Mouse (Mus musculus) myocyte (in vitro differentiated cells): ENCODE results near the gene Cep104. TPM values are rescaled to one million over a fixed set of nuclear protein-coding genes. Genes with fewer than 3 reads are reported as not detected.

ENCODE experiments used
- H3K27me3 ChIP-seq: one replicate; pipeline ENCODE4 v1.6.1; 2011; ENCODE audit not compliant: control insufficient read depth, insufficient read depth, insufficient read length
- H3K36me3 ChIP-seq: one replicate; pipeline ENCODE4 v1.6.1; 2011; ENCODE audit not compliant: control insufficient read depth, insufficient read depth
- H3K4me2 ChIP-seq: one replicate; pipeline ENCODE4 v1.6.1; 2011; ENCODE audit warnings: low read depth, control low read depth
- H3K4me3 ChIP-seq: one replicate; pipeline ENCODE4 v1.5.1; 2011; ENCODE audit warnings: mild to moderate bottlenecking, control low read depth, moderate library complexity
- H3K79me2 ChIP-seq: one replicate; pipeline ENCODE4 v1.6.1; 2011; ENCODE audit not compliant: control insufficient read depth, insufficient read depth
- H3ac ChIP-seq: one replicate; pipeline ENCODE4 v1.6.1; 2011; ENCODE audit not compliant: control insufficient read depth, insufficient read length
- CEBPB ChIP-seq: IDR thresholded peaks from 2 replicates; pipeline ENCODE4 v1.6.1; 2011; ENCODE audit warnings: mild to moderate bottlenecking, moderate library complexity; ENCODE audit not compliant: poor library complexity, insufficient read depth, severe bottlenecking
- E2F4 ChIP-seq: IDR thresholded peaks from one replicate; pipeline ENCODE4 v1.6.1; 2011; ENCODE audit warnings: mild to moderate bottlenecking, control low read depth, moderate library complexity; ENCODE audit not compliant: insufficient read depth
- MAX ChIP-seq: IDR thresholded peaks from one replicate; pipeline ENCODE4 v1.6.1; 2011; ENCODE audit warnings: low read depth, mild to moderate bottlenecking, control low read depth
- MYOD1 ChIP-seq, 3 experiments: IDR thresholded peaks; one replicate each; pipeline ENCODE4 v1.6.1; 2011; ENCODE audit warnings: control low read depth in 2 of 3, low read depth in 2 of 3, mild to moderate bottlenecking in 2 of 3, moderate library complexity in 1 of 3; ENCODE audit not compliant: insufficient read length in 2 of 3, control insufficient read depth in 1 of 3
- MYOG ChIP-seq, 3 experiments: IDR thresholded peaks; one replicate each; pipeline ENCODE4 v1.6.1; 2011; ENCODE audit warnings: control low read depth in 2 of 3, low read depth in 2 of 3, mild to moderate bottlenecking in 2 of 3; ENCODE audit not compliant: insufficient read length in 2 of 3, control insufficient read depth in 1 of 3, insufficient read depth in 1 of 3
- POLR2A ChIP-seq: IDR thresholded peaks from one replicate; pipeline ENCODE4 v1.6.1; 2011; ENCODE audit warnings: low read depth, mild to moderate bottlenecking, control low read depth, moderate library complexity; ENCODE audit not compliant: insufficient read length
- POLR2AphosphoS2 ChIP-seq: IDR thresholded peaks from one replicate; pipeline ENCODE4 v1.6.1; 2011; ENCODE audit warnings: low read depth, control low read depth; ENCODE audit not compliant: insufficient read length
- REST ChIP-seq: IDR thresholded peaks from one replicate; pipeline ENCODE4 v1.6.1; 2011; ENCODE audit warnings: mild to moderate bottlenecking, control low read depth, moderate library complexity; ENCODE audit not compliant: insufficient read depth, insufficient read length
- SRF ChIP-seq: IDR thresholded peaks from one replicate; pipeline ENCODE4 v1.6.1; 2011; ENCODE audit warnings: low read depth; ENCODE audit not compliant: control insufficient read depth, insufficient read length
- TCF12 ChIP-seq: IDR thresholded peaks from one replicate; pipeline ENCODE4 v1.6.1; 2011; ENCODE audit warnings: mild to moderate bottlenecking, control low read depth; ENCODE audit not compliant: poor library complexity, insufficient read depth, severe bottlenecking
- TCF3 ChIP-seq: IDR thresholded peaks from one replicate; pipeline ENCODE4 v1.6.1; 2011; ENCODE audit warnings: low read depth, control low read depth; ENCODE audit not compliant: insufficient read length
- USF1 ChIP-seq: IDR thresholded peaks from one replicate; pipeline ENCODE4 v1.6.1; 2011; ENCODE audit warnings: low read depth, mild to moderate bottlenecking, control low read depth, moderate library complexity
- polyA plus RNA-seq: library from polyadenylated mRNA; unstranded; fragments of >200 nt; fragmentation: generic; extraction: Trizol; gene quantifications from one replicate; pipeline ENCODE4 v1.2.1, GENCODE M21; 2012; ENCODE audit warnings: missing spikeins

Gene Cep104
- polyA plus RNA-seq, 1 experiment, result 21.7 TPM

- TF ChIP-seq MYOG (IDR thresholded peaks at IDR 0.05; ENCODE audit: control insufficient read depth in 1 of 3, insufficient read depth in 1 of 3, insufficient read length in 2 of 3, low read depth in 2 of 3), result peak; percentile 54 to 97 (median 75)
- peak; percentile 24 to 95 (median 32) for TF ChIP-seq MYOD1 (IDR thresholded peaks at IDR 0.05; ENCODE audit: control insufficient read depth in 1 of 3, insufficient read length in 2 of 3, low read depth in 2 of 3)
- TF ChIP-seq CEBPB, result no peak
- TF ChIP-seq TCF3, result peak; percentile 96
- no peak for TF ChIP-seq REST
- TF ChIP-seq TCF12, result peak; percentile 69
- no peak overlapping the region for H3K4me3 ChIP-seq
- H3K27me3 ChIP-seq, result no peaks in the 10 kb centered on the region
- H3K36me3 ChIP-seq, result no peaks in the 10 kb centered on the region
- H3K79me2 ChIP-seq, result no peaks in the 10 kb centered on the region
- no peak overlapping the region for H3K4me2 ChIP-seq
- no peak overlapping the region for H3ac ChIP-seq
Measured at GRCm38 (mm10) chr4:154006264-154006663, 31.3 kb downstream of the Cep104 start.

GRCm38 (mm10) chr4:154007759-154008158 is 32.8 kb downstream of the Cep104 start:
- TF ChIP-seq TCF3 (no peak), POLR2AphosphoS2 (peak; percentile 19)
- Histone ChIP-seq H3K79me2 (peaks cover 8% of the 10 kb centered on the region), H3K4me3 (no peak overlapping the region), H3K36me3 (no peaks in the 10 kb centered on the region), H3K27me3 (no peaks in the 10 kb centered on the region), H3ac (no peak overlapping the region), H3K4me2 (no peak overlapping the region)

- Histone ChIP-seq H3K4me2 (peak overlapping the region; percentile 97), H3K36me3 (no peaks in the 10 kb centered on the region), H3K79me2 (peaks cover 32% of the 10 kb centered on the region), H3K27me3 (no peaks in the 10 kb centered on the region), H3K4me3 (peak overlapping the region; percentile 59), H3ac (peak overlapping the region; percentile 81)
- TF ChIP-seq SRF, result no peak
- TF ChIP-seq MYOD1 (IDR thresholded peaks at IDR 0.05; ENCODE audit: control insufficient read depth in 1 of 3, insufficient read length in 2 of 3, low read depth in 2 of 3), result peak in 2 of 3 experiments; percentile 63 to 69
- no peak for TF ChIP-seq POLR2A
- TF ChIP-seq CEBPB, result no peak
- TF ChIP-seq MAX, result no peak
- peak in 1 of 3 experiments; percentile 48 for TF ChIP-seq MYOG (IDR thresholded peaks at IDR 0.05; ENCODE audit: control insufficient read depth in 1 of 3, insufficient read depth in 1 of 3, insufficient read length in 2 of 3, low read depth in 2 of 3)
Measured at GRCm38 (mm10) chr4:154010907-154011645, 36.1 kb downstream of the Cep104 start.

- Histone ChIP-seq H3K36me3 (no peaks in the 10 kb centered on the region), H3K4me3 (peak within 1 kb of the TSS; percentile 59), H3ac (peak within 1 kb of the TSS; percentile 81), H3K27me3 (no peaks in the 10 kb centered on the region), H3K79me2 (peaks cover 32% of the 10 kb centered on the region), H3K4me2 (peak within 1 kb of the TSS; percentile 97)
- TF ChIP-seq TCF12, result no peak
- no peak for TF ChIP-seq MYOD1 (IDR thresholded peaks at IDR 0.05; ENCODE audit: control insufficient read depth in 1 of 3, insufficient read length in 2 of 3, low read depth in 2 of 3)
- peak; percentile 65 for TF ChIP-seq SRF
- TF ChIP-seq MAX, result no peak
- TF ChIP-seq TCF3, result no peak
- TF ChIP-seq REST, result no peak
- no peak for TF ChIP-seq MYOG (IDR thresholded peaks at IDR 0.05; ENCODE audit: control insufficient read depth in 1 of 3, insufficient read depth in 1 of 3, insufficient read length in 2 of 3, low read depth in 2 of 3)
- TF ChIP-seq CEBPB, result no peak
- no peak for TF ChIP-seq E2F4
- TF ChIP-seq USF1, result no peak
- peak; percentile 80 for TF ChIP-seq POLR2A
- peak; percentile 18 for TF ChIP-seq POLR2AphosphoS2
Measured at GRCm38 (mm10) chr4:154011646-154012089, 36.7 kb downstream of the Cep104 start, which contains the start of gene Lrrc47. Gene Lrrc47 (plus strand): TSS chr4:154011731.

- H3K27me3 ChIP-seq, result no peaks in the 10 kb centered on the region
- peak in 2 of 3 experiments; percentile 23 to 39 for TF ChIP-seq MYOG (IDR thresholded peaks at IDR 0.05; ENCODE audit: control insufficient read depth in 1 of 3, insufficient read depth in 1 of 3, insufficient read length in 2 of 3, low read depth in 2 of 3)
- TF ChIP-seq MYOD1 (IDR thresholded peaks at IDR 0.05; ENCODE audit: control insufficient read depth in 1 of 3, insufficient read length in 2 of 3, low read depth in 2 of 3), result no peak
- H3K36me3 ChIP-seq, result no peaks in the 10 kb centered on the region
- peak overlapping the region; percentile 81 for H3ac ChIP-seq
- H3K4me2 ChIP-seq, result peak overlapping the region; percentile 86
- peaks cover 32% of the 10 kb centered on the region for H3K79me2 ChIP-seq
- peak overlapping the region; percentile 59 for H3K4me3 ChIP-seq
Measured at GRCm38 (mm10) chr4:154012132-154012882, 37.3 kb downstream of the Cep104 start.
